Mouse (Mus musculus) neural tube, embryonic 10.5 days (tissue): ENCODE measurements around the gene Imp4.
"Not testable (repeated sequence)": the region's sequence is repeated elsewhere in the genome, so short reads cannot be mapped to it uniquely, and the experiment has no call there.

Experiments
- DNase-seq: peaks from one replicate; pipeline ENCODE4 v3.0.0-alpha.2; 2017; ENCODE audit warnings: low spot score; ENCODE audit errors: extremely low spot score

Imp4 gene

GRCm38 (mm10) chr1:34439215-34439960 lies at the start of gene Imp4, which contains the start of gene Ccdc115:
Gene Imp4, plus strand, starts transcription at chr1:34439851.
Gene Ccdc115, minus strand, starts transcription at chr1:34439672.
- peak; percentile 98 for DNase-seq

- DNase-seq = no peak
Observed at GRCm38 (mm10) chr1:34396321-34396720, 43.3 kb upstream of the Imp4 start.

GRCm38 (mm10) chr1:34399182-34399953 lies 40.3 kb upstream of the Imp4 start:
- no peak for DNase-seq

- DNase-seq = no peak
Observed at GRCm38 (mm10) chr1:34428466-34428865, 11.2 kb upstream of the Imp4 start.

GRCm38 (mm10) chr1:34429281-34429680 lies 10.4 kb upstream of the Imp4 start:
- no peak for DNase-seq

GRCm38 (mm10) chr1:34430981-34431380 lies 8.7 kb upstream of the Imp4 start:
- DNase-seq = no peak

- DNase-seq = no peak
Observed at GRCm38 (mm10) chr1:34431431-34431830, 8.2 kb upstream of the Imp4 start.

- DNase-seq = peak; percentile 17
Observed at GRCm38 (mm10) chr1:34432411-34432775, 7.3 kb upstream of the Imp4 start.

GRCm38 (mm10) chr1:34432776-34433481 lies 6.7 kb upstream of the Imp4 start:
- DNase-seq = peak; percentile 73

GRCm38 (mm10) chr1:34433891-34434521 lies 5.6 kb upstream of the Imp4 start:
- DNase-seq = peak; percentile 54

- DNase-seq = peak; percentile 97
Observed at GRCm38 (mm10) chr1:34434660-34435160, 4.9 kb upstream of the Imp4 start.

GRCm38 (mm10) chr1:34435371-34436120 lies 4.1 kb upstream of the Imp4 start:
- no peak for DNase-seq

- DNase-seq = no peak
Observed at GRCm38 (mm10) chr1:34436374-34436773, 3.3 kb upstream of the Imp4 start.

GRCm38 (mm10) chr1:34437366-34437765 lies 2.3 kb upstream of the Imp4 start:
- not testable (repeated sequence) for DNase-seq

GRCm38 (mm10) chr1:34438381-34439051 lies 1.1 kb upstream of the Imp4 start:
- DNase-seq = no peak

- DNase-seq = no peak
Observed at GRCm38 (mm10) chr1:34439961-34440630, 445 bp downstream of the Imp4 start.

GRCm38 (mm10) chr1:34443124-34443523 lies 3.5 kb downstream of the Imp4 start:
- DNase-seq = no peak

GRCm38 (mm10) chr1:34458431-34458830 lies 18.8 kb downstream of the Imp4 start:
- DNase-seq = no peak

GRCm38 (mm10) chr1:34459284-34460060 lies 19.8 kb downstream of the Imp4 start, which contains the start of gene Ptpn18:
Gene Ptpn18, plus strand, starts transcription at chr1:34459762.
- DNase-seq = peak; percentile 92
